Mouse (Mus musculus): ENCODE measurements at regions not wholly inside any gene's neighbourhood (a gene's known extent, or its start where the extent isn't known, plus 50 kb on each side); places are given as distances from the start of the nearest gene placed in this dataset.
A peak's percentile ranks its signal among the peaks of the same experiment; 100 is the strongest.

DNA sequence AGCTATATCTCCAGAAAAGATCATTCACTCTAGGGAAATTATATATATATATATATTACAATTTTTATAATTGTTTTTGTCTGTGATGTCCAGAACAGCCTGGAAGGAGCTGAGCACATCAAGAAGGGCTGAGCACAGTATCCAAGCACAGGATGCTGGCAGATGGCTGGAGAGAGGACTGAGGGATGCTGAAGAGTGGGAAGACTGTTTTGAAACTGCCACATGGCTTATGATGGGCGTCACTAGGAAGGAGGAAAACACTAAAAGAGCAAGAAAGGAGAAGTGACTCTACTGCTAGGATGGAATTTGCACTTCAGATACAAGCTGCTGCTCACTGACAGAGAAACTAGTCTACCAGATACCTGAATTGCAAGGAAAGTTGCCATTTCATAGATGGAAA is 50.4 kb upstream of the Atg10 start:
- Histone ChIP-seq H3K27me3 (no peaks in the 10 kb centered on the region), H3K4me1 (0 out of 2 replicates have a peak, but pooled peaks cover 7% of the 10 kb centered on the region), H3K4me3 (no peak overlapping the region), H3K27ac (replicated peaks) (no peak overlapping the region), H3K4me2 (replicated peaks) (no peak overlapping the region), H3K36me3 (no peaks in the 10 kb centered on the region), H3K9ac (replicated peaks) (no peak overlapping the region), H3K9me3 (no peaks in the 10 kb centered on the region)
- 59% methylated on average over 1 of the region's 1 CpGs for WGBS
- ATAC-seq (replicated peaks): no peak

DNA sequence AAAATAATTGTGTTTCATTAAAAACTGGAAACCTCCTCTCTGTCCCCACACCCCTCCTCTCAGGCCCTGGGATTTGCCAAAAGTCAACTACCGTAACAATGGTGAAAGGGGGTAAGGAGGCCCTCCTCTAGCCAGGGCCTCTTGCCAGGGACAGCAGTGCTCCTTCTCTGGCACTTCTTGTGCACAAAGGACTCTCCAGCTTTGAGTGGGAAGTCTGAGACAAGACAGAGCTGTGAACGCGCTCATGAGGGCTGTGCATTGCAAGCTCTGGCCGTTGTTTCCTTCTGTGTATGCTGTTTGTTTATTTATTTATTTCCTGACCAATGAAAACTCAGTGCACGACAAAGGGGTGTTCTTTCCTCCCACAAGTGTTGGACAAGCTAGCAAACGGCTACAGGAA is 50.8 kb upstream of the Atg10 start:
- H3K27ac ChIP-seq (replicated peaks): no peak overlapping the region
- no peak overlapping the region for H3K9ac ChIP-seq (replicated peaks)
- no peaks in the 10 kb centered on the region for H3K27me3 ChIP-seq
- WGBS: 63% methylated on average over 6 of the region's 6 CpGs
- H3K36me3 ChIP-seq: no peaks in the 10 kb centered on the region
- H3K4me2 ChIP-seq (replicated peaks): no peak overlapping the region
- ATAC-seq (replicated peaks): 0 out of 2 replicates have a peak, but pooled peaks have one; percentile 61
- 0 out of 2 replicates have a peak, but pooled peaks cover 7% of the 10 kb centered on the region for H3K4me1 ChIP-seq
- no peaks in the 10 kb centered on the region for H3K9me3 ChIP-seq
- no peak overlapping the region for H3K4me3 ChIP-seq

GRCm38 (mm10) chr13:91279487-91279886 is 55.7 kb upstream of the Atg10 start:
- WGBS: 79% methylated on average over 3 of the region's 3 CpGs
- ATAC-seq (replicated peaks): no peak
- no peak overlapping the region for H3K4me3 ChIP-seq

DNA sequence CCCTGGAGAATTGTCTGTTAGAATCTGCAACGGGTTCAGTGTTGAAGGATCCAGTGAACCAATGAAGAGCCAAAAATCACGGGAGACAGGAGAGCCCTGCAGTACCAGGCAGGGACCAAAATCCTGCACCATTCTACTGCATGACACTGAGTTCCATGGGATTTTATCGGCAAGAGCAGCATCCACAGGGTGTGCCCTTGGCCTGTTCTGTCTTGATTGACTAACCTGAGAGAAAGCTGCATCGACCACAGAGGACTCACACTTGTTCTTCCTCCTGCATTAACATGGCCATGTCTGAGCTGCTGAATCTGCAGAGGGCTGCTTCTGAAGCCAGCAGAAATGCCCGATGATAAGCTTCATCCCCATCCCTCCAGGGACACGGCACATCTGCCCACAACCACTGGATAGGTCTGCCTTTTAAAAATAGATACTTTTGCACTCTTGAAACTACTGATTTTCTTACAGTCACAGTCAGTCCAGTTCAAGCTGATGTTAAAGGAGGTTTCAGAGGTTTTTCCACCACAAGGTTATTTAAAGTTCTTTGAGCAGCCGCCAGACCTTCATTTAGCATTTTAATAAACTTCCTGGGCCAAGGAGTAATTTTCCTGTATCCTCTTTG is 71.9 kb upstream of the Atg10 start:
- Histone ChIP-seq H3K27ac (replicated peaks) (no peak overlapping the region), H3K36me3 (no peaks in the 10 kb centered on the region), H3K27me3 (no peaks in the 10 kb centered on the region), H3K4me2 (replicated peaks) (no peak overlapping the region), H3K4me1 (peaks cover 9% of the 10 kb centered on the region), H3K4me3 (no peak overlapping the region), H3K9ac (replicated peaks) (no peak overlapping the region), H3K9me3 (0 out of 2 replicates have a peak, but pooled peaks cover 3% of the 10 kb centered on the region)
- ATAC-seq (replicated peaks): no peak
- 82% methylated on average over 7 of the region's 7 CpGs for WGBS

More at GRCm38 (mm10) chr13:91279487-91279886, 55.7 kb upstream of the Atg10 start:
- Histone ChIP-seq H3K4me2 (replicated peaks) (no peak overlapping the region), H3K36me3 (no peaks in the 10 kb centered on the region), H3K9me3 (no peaks in the 10 kb centered on the region), H3K27me3 (no peaks in the 10 kb centered on the region), H3K4me1 (0 out of 2 replicates have a peak, but pooled peaks cover 3% of the 10 kb centered on the region), H3K27ac (replicated peaks) (no peak overlapping the region), H3K9ac (replicated peaks) (no peak overlapping the region)

- no peaks in the 10 kb centered on the region for H3K27me3 ChIP-seq
- no peaks in the 10 kb centered on the region for H3K36me3 ChIP-seq
- peak overlapping the region; percentile 34 for H3K27ac ChIP-seq (replicated peaks)
- no peak overlapping the region for H3K4me3 ChIP-seq
- peak; percentile 89 for ATAC-seq (replicated peaks)
- 0 out of 2 replicates have a peak, but pooled peaks cover 3% of the 10 kb centered on the region for H3K9me3 ChIP-seq
- no peak overlapping the region for H3K9ac ChIP-seq (replicated peaks)
- no peak overlapping the region for H3K4me2 ChIP-seq (replicated peaks)
- peaks cover 9% of the 10 kb centered on the region for H3K4me1 ChIP-seq
- WGBS: 38% methylated on average over 5 of the region's 5 CpGs
Observed at GRCm38 (mm10) chr13:91296521-91297160, 72.9 kb upstream of the Atg10 start.

DNA sequence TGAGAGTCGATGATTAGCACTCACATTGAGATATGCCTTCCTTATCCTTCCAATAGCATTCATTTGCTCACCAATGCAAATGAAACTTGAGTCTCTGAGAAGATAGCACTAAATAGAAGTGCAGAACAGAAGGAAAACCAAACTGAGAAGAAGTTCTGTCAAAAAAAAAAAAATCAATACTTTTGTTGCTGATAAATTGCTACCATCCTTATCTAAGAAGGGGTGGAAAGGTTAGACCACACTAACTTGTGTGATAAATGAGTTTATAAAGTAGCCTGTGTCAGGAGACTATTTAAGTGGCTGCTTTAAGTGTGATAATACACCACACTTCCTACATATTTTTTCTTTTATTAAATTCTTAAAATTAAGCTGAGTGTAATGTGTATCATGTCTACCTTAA is 78.1 kb upstream of the Atg10 start:
- H3K9me3 ChIP-seq: no peaks in the 10 kb centered on the region
- no peak for ATAC-seq (replicated peaks)
- H3K4me2 ChIP-seq (replicated peaks): no peak overlapping the region
- no peak overlapping the region for H3K27ac ChIP-seq (replicated peaks)
- WGBS: 74% methylated on average over 1 of the region's 1 CpGs
- no peaks in the 10 kb centered on the region for H3K36me3 ChIP-seq
- H3K9ac ChIP-seq (replicated peaks): no peak overlapping the region
- H3K27me3 ChIP-seq: no peaks in the 10 kb centered on the region
- peaks cover 4% of the 10 kb centered on the region for H3K4me1 ChIP-seq
- H3K4me3 ChIP-seq: no peak overlapping the region

- H3K36me3 ChIP-seq: no peaks in the 10 kb centered on the region
- H3K27ac ChIP-seq (replicated peaks): no peak overlapping the region
- no peak overlapping the region for H3K4me2 ChIP-seq (replicated peaks)
- H3K9ac ChIP-seq (replicated peaks): no peak overlapping the region
- 40% methylated on average over 6 of the region's 6 CpGs for whole genome bisulfite sequencing
- ATAC-seq (replicated peaks): peak; percentile 83
- no peaks in the 10 kb centered on the region for H3K4me1 ChIP-seq
- no peaks in the 10 kb centered on the region for H3K27me3 ChIP-seq
- H3K9me3 ChIP-seq: no peaks in the 10 kb centered on the region
- H3K4me3 ChIP-seq: no peak overlapping the region
Observed at GRCm38 (mm10) chr13:91305697-91306405, 82.1 kb upstream of the Atg10 start.

GRCm38 (mm10) chr13:91306545-91306944 is 82.8 kb upstream of the Atg10 start:
- Histone ChIP-seq H3K9ac (replicated peaks) (no peak overlapping the region), H3K27ac (replicated peaks) (no peak overlapping the region), H3K4me3 (no peak overlapping the region), H3K27me3 (no peaks in the 10 kb centered on the region), H3K4me1 (no peaks in the 10 kb centered on the region), H3K9me3 (no peaks in the 10 kb centered on the region), H3K4me2 (replicated peaks) (no peak overlapping the region), H3K36me3 (no peaks in the 10 kb centered on the region)
- 76% methylated on average over 4 of the region's 4 CpGs for WGBS
- peak; percentile 16; the same call in 1 of the 2 replicates for ATAC-seq (replicated peaks)

- H3K27me3 ChIP-seq: no peaks in the 10 kb centered on the region
- no peak overlapping the region for H3K27ac ChIP-seq (replicated peaks)
- H3K9ac ChIP-seq (replicated peaks): no peak overlapping the region
- H3K36me3 ChIP-seq: no peaks in the 10 kb centered on the region
- H3K9me3 ChIP-seq: no peaks in the 10 kb centered on the region
- 85% methylated on average over 5 of the region's 5 CpGs for WGBS
- H3K4me1 ChIP-seq: no peaks in the 10 kb centered on the region
- ATAC-seq (replicated peaks): no peak
- no peak overlapping the region for H3K4me3 ChIP-seq
- H3K4me2 ChIP-seq (replicated peaks): no peak overlapping the region
Observed at GRCm38 (mm10) chr13:91312905-91313571, 89.3 kb upstream of the Atg10 start.

DNA sequence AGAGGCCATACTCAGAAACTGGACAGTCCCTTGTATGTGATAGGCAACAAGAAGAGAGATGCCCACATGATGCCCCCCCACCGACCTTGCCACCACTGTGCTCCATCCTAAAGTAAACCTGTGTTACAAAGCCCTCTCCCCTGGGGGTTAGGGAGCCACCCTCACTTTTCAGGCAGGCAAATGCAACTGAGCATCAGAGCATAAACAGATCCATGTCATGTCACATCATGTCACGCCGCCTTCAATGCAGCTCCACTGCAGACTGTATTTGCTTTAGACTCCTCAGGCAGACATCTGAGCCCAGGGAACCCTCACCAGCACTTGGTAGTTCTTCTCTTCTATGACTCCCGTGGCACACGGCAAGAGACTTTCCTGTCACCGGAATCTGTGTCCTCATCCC is 98.6 kb upstream of the Atg10 start:
- Histone ChIP-seq H3K9ac (replicated peaks) (no peak overlapping the region), H3K27me3 (no peaks in the 10 kb centered on the region), H3K27ac (replicated peaks) (no peak overlapping the region), H3K4me3 (no peak overlapping the region), H3K4me1 (no peaks in the 10 kb centered on the region), H3K36me3 (no peaks in the 10 kb centered on the region), H3K9me3 (no peaks in the 10 kb centered on the region), H3K4me2 (replicated peaks) (no peak overlapping the region)
- 96% methylated on average over 6 of the region's 6 CpGs for WGBS
- no peak for ATAC-seq (replicated peaks)

DNA sequence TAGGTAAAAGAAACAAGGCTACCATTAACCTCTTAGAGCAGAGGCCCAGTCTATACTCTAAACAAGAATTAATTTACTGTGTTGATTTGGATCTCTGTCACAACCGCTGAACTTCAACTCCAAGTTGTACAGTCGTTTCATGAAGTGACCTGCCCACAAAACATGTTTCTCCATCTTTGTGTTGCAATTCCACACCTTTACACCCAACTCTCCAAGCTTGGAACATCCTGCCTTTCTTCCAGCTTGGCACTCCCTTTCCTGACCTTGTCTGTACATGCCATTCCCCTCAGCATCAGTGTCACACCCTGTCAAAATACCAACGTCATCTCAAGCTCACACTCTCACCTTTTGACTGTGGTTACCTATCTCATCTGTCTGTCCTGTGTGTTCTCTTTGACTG is 103.1 kb upstream of the Atg10 start:
- Histone ChIP-seq H3K4me3 (no peak overlapping the region), H3K4me1 (no peaks in the 10 kb centered on the region), H3K36me3 (no peaks in the 10 kb centered on the region), H3K9me3 (no peaks in the 10 kb centered on the region), H3K4me2 (replicated peaks) (no peak overlapping the region), H3K27me3 (no peaks in the 10 kb centered on the region), H3K27ac (replicated peaks) (no peak overlapping the region), H3K9ac (replicated peaks) (no peak overlapping the region)
- no peak for ATAC-seq (replicated peaks)
- 90% methylated on average over 3 of the region's 3 CpGs for WGBS

DNA sequence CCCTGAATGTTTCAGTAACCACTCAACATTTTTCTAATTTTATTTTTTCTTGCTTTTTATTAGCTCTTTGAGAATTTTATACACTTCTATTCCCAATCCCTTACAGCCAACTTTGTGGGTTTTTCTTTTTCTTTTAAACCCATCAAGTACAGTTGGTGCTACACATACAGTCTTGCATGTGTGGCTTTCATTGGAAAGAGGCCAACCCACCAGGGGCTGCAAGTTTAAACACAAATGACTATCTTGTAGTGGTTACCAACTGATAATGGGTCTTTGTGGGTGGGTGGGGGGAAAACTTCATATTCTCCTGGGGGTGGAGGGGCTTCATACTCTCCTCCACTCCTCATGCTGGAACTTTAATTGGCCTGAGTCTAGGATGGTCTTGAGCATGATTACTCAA is 110.5 kb upstream of the Atg10 start:
- ATAC-seq (replicated peaks): no peak
- no peak overlapping the region for H3K4me2 ChIP-seq (replicated peaks)
- no peaks in the 10 kb centered on the region for H3K4me1 ChIP-seq

More for the DNA sequence above, 110.5 kb upstream of the Atg10 start:
- Histone ChIP-seq H3K9me3 (no peaks in the 10 kb centered on the region), H3K27ac (replicated peaks) (no peak overlapping the region), H3K36me3 (no peaks in the 10 kb centered on the region), H3K9ac (replicated peaks) (no peak overlapping the region), H3K4me3 (no peak overlapping the region), H3K27me3 (no peaks in the 10 kb centered on the region)

All from forebrain, embryonic 15.5 days (tissue).